Mouse (Mus musculus) kidney, adult 2 months (tissue): ENCODE results near the gene Cisd1. TPM values are rescaled to one million over a fixed set of nuclear protein-coding genes. Genes with fewer than 3 reads are reported as not detected.
A peak's percentile ranks its signal among the peaks of the same experiment; 100 is the strongest.

Experiments
- DNase-seq: peaks from one replicate; pipeline ENCODE4 v3.0.0; 2021
- H3K27ac ChIP-seq: fragments of 200-500 bp; 2 replicates; pipeline ENCODE4 v1.5.1; 2012; ENCODE audit warnings: low read depth, low read length, control low read depth, inconsistent platforms; ENCODE audit not compliant: insufficient read depth
- H3K27me3 ChIP-seq: fragments of 200-500 bp; replicated peaks from 2 replicates; pipeline ENCODE4 v1.6.1; 2012; ENCODE audit warnings: mild to moderate bottlenecking, moderate library complexity, low read length, inconsistent platforms; ENCODE audit not compliant: control insufficient read depth, insufficient read depth
- H3K36me3 ChIP-seq: fragments of 200-500 bp; 2 replicates; pipeline ENCODE4 v1.6.1; 2012; ENCODE audit warnings: mild to moderate bottlenecking, moderate library complexity, low read length, inconsistent platforms; ENCODE audit not compliant: control insufficient read depth, insufficient read depth
- H3K4me1 ChIP-seq: fragments of 200-500 bp; 2 replicates; pipeline ENCODE4 v1.6.1; 2011; ENCODE audit warnings: low read length; ENCODE audit not compliant: control insufficient read depth, insufficient read depth
- H3K4me3 ChIP-seq: fragments of 200-500 bp; 2 replicates; pipeline ENCODE4 v1.5.1; 2011; ENCODE audit warnings: mild to moderate bottlenecking, low read depth, low read length, control low read depth; ENCODE audit not compliant: insufficient read depth
- CTCF ChIP-seq: fragments of 200-500 bp; conservative IDR thresholded peaks from 2 replicates; pipeline ENCODE4 v1.5.1; 2011; ENCODE audit warnings: low read depth, mild to moderate bottlenecking, control low read depth, low read length, moderate library complexity, mixed read lengths; ENCODE audit not compliant: insufficient read depth, insufficient read length
- POLR2A ChIP-seq: fragments of 200-500 bp; IDR thresholded peaks from one replicate; pipeline ENCODE4 v1.6.1; 2011; ENCODE audit warnings: low read depth, low read length, control low read depth
- WGBS: fragments of 180-500 bp; shearing (Covaris S2); methylation state at CpG from one replicate; pipeline ENCODE4 v1.1.7; 2018; 5-methylcytosine and 5-hydroxymethylcytosine counted together
- polyA plus RNA-seq: library from polyadenylated mRNA; depleted of rRNA; stranded (reverse); fragments of >200 nt; gene quantifications from 2 replicates; pipeline ENCODE4 v1.2.3, GENCODE M21; 2012

Cisd1 gene
- polyA plus RNA-seq, 1 experiment: 319 TPM

DNA sequence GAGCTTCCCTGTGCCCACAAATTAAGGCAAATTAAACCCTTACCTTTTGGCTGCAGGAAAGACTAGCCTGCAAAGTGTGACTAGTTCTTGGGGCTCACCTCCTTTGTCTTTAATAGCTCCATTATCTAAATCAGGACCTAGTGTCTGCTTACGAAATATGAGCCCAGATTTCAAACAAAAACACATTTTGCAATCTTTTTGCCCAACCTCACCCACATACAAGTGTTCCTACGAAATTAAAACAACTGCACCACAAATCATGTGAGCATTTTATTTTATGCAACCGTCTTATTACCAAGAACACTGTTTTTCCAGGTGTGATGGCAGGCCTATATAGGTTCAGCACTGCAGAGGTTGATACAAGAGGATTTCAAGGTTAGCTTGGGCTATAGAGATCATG, 1.6 kb downstream of the Cisd1 start:
- WGBS: 67% methylated on average over 3 of the region's 3 CpGs
- H3K27me3 ChIP-seq: no peaks in the 10 kb centered on the region
- DNase-seq: no peak
- H3K27ac ChIP-seq: 0 out of 2 replicates have a peak overlapping the region, but pooled peaks have one; percentile 22
- H3K4me1 ChIP-seq: peaks cover 35% of the 10 kb centered on the region
- no peak for TF ChIP-seq CTCF
- TF ChIP-seq POLR2A: no peak
- no peak overlapping the region for H3K4me3 ChIP-seq
- no peaks in the 10 kb centered on the region for H3K36me3 ChIP-seq

DNA sequence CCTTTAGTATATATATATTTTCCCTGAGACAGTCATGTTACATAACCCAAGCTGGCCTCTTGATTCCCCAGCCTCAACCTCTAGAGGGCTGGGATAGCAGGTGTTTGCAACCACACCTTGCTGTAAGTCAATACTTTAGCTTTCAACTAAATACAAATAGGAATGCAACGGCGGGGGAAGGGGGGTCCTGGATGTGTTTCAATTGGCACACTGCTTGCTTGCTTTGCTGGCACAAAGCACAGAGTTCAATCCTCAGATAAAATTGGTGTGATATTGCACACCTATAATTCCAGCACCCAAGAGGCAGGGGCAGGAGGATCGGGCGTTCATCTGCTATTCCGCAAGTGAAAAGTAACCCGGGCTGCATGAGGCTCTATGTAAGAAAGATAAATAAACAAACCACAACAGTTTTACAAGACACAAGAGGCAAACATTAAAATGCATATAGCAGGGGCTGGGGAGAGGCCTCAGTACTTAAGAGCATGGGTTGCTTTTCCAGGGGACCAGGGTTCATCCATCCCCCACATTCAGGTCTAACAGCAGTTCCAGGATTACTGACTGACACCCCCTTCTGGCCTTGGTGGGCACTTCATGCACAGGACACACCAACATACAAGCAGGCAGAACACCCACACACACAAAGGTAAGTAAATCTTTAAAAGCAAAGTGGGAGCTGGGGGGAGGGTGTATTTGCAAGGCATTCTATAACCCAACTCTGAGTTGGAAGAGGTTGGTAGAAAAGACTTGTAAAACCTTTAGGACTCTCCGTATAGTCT, 2.5 kb downstream of the Cisd1 start:
- 48% methylated on average over 7 of the region's 7 CpGs for WGBS
- H3K36me3 ChIP-seq: no peaks in the 10 kb centered on the region
- peak; percentile 78 for DNase-seq
- TF ChIP-seq POLR2A (no peak), CTCF (peak; percentile 61)
- H3K4me3 ChIP-seq: no peak overlapping the region
- H3K27ac ChIP-seq: peak overlapping the region; percentile 27; the same call in 1 of the 2 replicates
- H3K27me3 ChIP-seq: no peaks in the 10 kb centered on the region
- peaks cover 38% of the 10 kb centered on the region for H3K4me1 ChIP-seq

GRCm38 (mm10) chr10:71341290-71341689, 3.5 kb downstream of the Cisd1 start:
- no peaks in the 10 kb centered on the region for H3K36me3 ChIP-seq
- TF ChIP-seq POLR2A: no peak
- TF ChIP-seq CTCF: no peak
- H3K4me3 ChIP-seq: no peak overlapping the region
- no peaks in the 10 kb centered on the region for H3K27me3 ChIP-seq
- WGBS: 48% methylated on average over 9 of the region's 9 CpGs
- peak overlapping the region; percentile 61 for H3K27ac ChIP-seq
- peak; percentile 82 for DNase-seq
- H3K4me1 ChIP-seq: peaks cover 37% of the 10 kb centered on the region

DNA sequence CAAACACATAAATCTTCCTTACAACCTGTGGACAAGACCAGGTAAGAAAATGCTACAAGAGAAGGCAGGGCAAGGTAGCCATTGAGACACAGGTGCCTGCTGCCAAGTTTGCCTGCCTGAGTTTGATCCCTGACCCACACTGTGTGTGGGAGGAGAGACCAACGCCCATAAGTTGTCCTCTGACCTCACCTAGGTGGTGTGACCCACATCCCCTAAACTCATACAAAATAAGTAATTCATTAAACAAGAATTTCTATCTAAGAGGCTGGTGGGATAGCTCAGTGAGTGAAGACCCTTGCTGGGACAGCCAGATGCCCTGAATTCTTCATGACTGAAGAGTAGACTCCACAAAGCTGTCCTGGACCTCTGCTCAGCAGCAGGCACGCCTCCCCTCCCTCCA, 4.6 kb downstream of the Cisd1 start:
- Histone ChIP-seq H3K4me1 (peaks cover 41% of the 10 kb centered on the region), H3K27ac (peak overlapping the region; percentile 79), H3K4me3 (no peak overlapping the region), H3K27me3 (no peaks in the 10 kb centered on the region), H3K36me3 (no peaks in the 10 kb centered on the region)
- WGBS: 49% methylated on average over 2 of the region's 2 CpGs
- peak; percentile 89 for DNase-seq
- TF ChIP-seq POLR2A (no peak), CTCF (no peak)

DNA sequence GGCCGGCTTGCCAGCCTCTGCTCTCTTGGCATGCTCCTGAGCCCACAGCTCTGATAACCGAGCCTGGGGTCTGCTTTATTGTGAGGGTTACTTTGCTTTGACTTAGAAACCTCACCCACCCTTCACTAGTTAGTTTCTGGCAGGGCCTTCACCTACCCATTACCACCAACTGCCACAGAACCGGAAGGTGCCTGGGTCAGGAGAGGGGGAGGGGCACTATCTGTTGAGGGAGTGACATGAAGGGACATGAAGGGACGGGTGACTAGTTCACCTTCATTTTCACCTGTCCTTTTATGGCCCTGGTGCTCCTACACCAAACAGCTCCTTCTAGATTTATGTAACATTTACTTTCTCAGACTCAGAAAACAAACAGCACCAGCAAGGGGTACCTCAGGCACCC, 5.3 kb downstream of the Cisd1 start:
- 24% methylated on average over 4 of the region's 4 CpGs for WGBS
- Histone ChIP-seq H3K4me1 (peaks cover 41% of the 10 kb centered on the region), H3K27me3 (no peaks in the 10 kb centered on the region)

DNA sequence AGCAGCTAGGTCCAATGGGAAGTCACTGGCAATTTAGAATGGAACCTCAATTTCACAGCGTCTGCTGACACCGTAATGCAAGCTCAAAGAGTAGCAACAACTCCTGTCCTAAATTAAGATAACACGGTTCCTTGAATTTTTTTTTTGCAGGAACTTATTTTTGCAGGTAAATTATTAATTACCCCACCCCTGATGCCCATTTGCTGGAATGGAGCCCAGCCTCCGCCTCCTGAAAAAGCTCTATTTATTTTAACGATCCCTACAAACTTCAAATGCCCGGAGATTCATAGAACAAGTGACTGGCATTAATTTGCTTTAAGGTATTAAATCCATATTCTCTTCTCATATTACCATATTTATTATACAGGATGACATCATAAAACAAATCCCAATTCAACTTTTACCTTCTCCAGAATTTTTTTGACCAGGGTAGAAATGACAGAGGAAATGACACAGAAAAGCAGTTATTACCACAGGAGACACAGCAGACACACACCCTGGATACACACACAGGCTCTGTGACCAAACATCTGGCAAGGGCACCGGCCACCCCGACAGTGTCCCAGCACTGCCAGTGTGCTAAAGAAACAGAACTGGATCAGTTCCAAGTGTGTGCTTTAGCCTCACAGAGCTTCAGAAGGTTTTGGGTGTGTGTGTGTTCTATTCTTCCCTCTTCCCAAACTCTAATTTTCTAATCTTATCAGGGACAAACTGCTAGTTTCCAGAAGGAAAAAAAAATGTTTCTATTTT, 6.4 kb downstream of the Cisd1 start:
- H3K27me3 ChIP-seq: no peaks in the 10 kb centered on the region
- peak overlapping the region; percentile 100 for H3K27ac ChIP-seq
- peak overlapping the region; percentile 14; the same call in 1 of the 2 replicates for H3K4me3 ChIP-seq
- H3K4me1 ChIP-seq: peaks cover 46% of the 10 kb centered on the region
- WGBS: 26% methylated on average over 8 of the region's 8 CpGs
- no peaks in the 10 kb centered on the region; the same call in 1 of the 2 replicates for H3K36me3 ChIP-seq
- no peak for TF ChIP-seq CTCF
- no peak for TF ChIP-seq POLR2A
- peak; percentile 84 for DNase-seq

More for the DNA sequence above, 5.3 kb downstream of the Cisd1 start:
- Histone ChIP-seq H3K36me3 (no peaks in the 10 kb centered on the region; the same call in 1 of the 2 replicates), H3K27ac (peak overlapping the region; percentile 98), H3K4me3 (no peak overlapping the region)
- TF ChIP-seq CTCF (no peak), POLR2A (no peak)
- DNase-seq: no peak

DNA sequence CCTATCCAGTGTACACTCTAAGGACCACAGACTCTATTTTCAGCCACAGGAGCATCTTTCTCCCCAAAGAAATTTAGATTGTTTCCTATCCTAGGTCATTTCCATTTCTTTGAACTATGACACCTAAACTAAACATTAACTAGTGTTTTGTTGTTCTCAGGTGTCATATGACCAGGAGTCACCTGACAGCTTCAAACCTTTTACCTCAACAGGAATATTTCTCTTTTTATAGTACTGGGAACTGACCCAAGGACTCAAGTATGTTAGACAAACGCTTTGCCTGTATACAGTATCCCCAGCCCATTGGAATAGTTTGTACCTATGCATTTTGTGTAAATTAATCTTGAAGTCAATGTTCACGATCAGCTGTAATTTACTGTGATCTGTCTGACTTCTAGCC, 7.0 kb downstream of the Cisd1 start:
- H3K36me3 ChIP-seq: no peaks in the 10 kb centered on the region; the same call in 1 of the 2 replicates
- peak overlapping the region; percentile 100 for H3K27ac ChIP-seq
- WGBS: 21% methylated on average over 2 of the region's 2 CpGs
- no peaks in the 10 kb centered on the region for H3K27me3 ChIP-seq
- no peak for TF ChIP-seq POLR2A
- no peak for TF ChIP-seq CTCF
- H3K4me1 ChIP-seq: peaks cover 46% of the 10 kb centered on the region
- peak overlapping the region; percentile 14; the same call in 1 of the 2 replicates for H3K4me3 ChIP-seq
- DNase-seq: peak; percentile 90
